Mouse (Mus musculus): ENCODE results near the gene Tk1. TPM values are rescaled to one million over a fixed set of nuclear protein-coding genes. Genes with fewer than 3 reads are reported as not detected.

Tk1 gene
- polyA plus RNA-seq, 1 experiment from 2014 or later: 108 TPM

GRCm38 (mm10) chr11:117813867-117814266, 12.0 kb downstream of the Tk1 start:
- WGBS: 85% methylated on average over 5 of the region's 5 CpGs
- no peak overlapping the region for H3K4me2 ChIP-seq (ENCODE audit: low read depth, low read length)
- H3K27ac ChIP-seq (replicated peaks; ENCODE audit: low read depth, low read length): no peak overlapping the region
- peaks cover 51% of the 10 kb centered on the region for H3K36me3 ChIP-seq (ENCODE audit: control insufficient read depth, insufficient read depth, low read length)
- no peak overlapping the region for H3K4me3 ChIP-seq (ENCODE audit: low read depth, low read length)
- DNase-seq (ENCODE audit: low spot score) (no peak), ATAC-seq (ENCODE audit: low read depth) (no peak)
- H3K4me1 ChIP-seq (ENCODE audit: control insufficient read depth, insufficient read depth, low read length): peaks cover 5% of the 10 kb centered on the region; the same call in 1 of the 2 replicates
- H3K9ac ChIP-seq (ENCODE audit: low read depth, low read length): no peak overlapping the region
- no peaks in the 10 kb centered on the region for H3K27me3 ChIP-seq (replicated peaks; ENCODE audit: control insufficient read depth, insufficient read depth, low read length)
- H3K9me3 ChIP-seq (ENCODE audit: control insufficient read depth, low read length): no peaks in the 10 kb centered on the region

DNA sequence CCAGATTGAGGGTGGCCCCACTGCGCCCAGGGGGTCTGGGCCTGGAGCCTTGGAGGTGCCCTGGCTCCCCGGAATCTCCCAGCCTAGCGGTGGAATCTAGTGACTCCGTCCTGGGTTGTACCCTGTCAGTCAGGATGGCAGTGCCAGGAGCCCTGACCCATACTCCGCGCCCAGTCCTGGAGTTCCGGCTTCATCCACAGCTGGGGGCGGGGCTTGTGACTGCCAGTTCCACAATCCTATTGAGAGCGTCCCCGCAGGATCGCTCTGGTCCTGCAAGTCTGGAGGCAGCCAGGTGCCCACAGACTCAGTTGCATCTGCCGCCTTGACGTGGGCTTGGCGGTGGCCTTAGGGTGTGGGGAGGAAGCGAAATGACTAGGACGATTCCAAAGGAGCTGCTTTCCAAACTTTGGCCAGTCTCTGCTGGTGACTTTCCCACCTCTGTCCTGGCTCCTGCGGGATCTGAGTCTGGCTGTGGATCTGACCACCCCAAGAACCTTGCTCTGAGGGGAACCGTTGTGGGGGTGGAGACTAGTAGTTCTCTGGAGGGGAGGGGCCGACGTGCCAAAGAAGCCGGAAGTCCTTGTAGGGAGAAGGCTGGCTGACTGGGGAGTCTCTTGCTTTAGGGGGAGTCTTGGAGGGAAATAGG, 15.4 kb downstream of the Tk1 start:
- WGBS: under 1% methylated on average over 21 of the region's 21 CpGs
- DNase-seq (ENCODE audit: low spot score): peak; percentile 93
- H3K4me1 ChIP-seq (ENCODE audit: control insufficient read depth, insufficient read depth, low read length): peaks cover 5% of the 10 kb centered on the region; the same call in 1 of the 2 replicates
- peaks cover 18% of the 10 kb centered on the region; the same call in 1 of the 2 replicates for H3K36me3 ChIP-seq (ENCODE audit: control insufficient read depth, insufficient read depth, low read length)
- H3K9ac ChIP-seq (ENCODE audit: low read depth, low read length): peak overlapping the region; percentile 73
- peak overlapping the region; percentile 95 for H3K4me2 ChIP-seq (ENCODE audit: low read depth, low read length)
- H3K27me3 ChIP-seq (replicated peaks; ENCODE audit: control insufficient read depth, insufficient read depth, low read length): no peaks in the 10 kb centered on the region
- ATAC-seq (ENCODE audit: low read depth): peak; percentile 91
- H3K27ac ChIP-seq (replicated peaks; ENCODE audit: low read depth, low read length): 0 out of 2 replicates have a peak overlapping the region, but pooled peaks have one; percentile 45
- no peaks in the 10 kb centered on the region for H3K9me3 ChIP-seq (ENCODE audit: control insufficient read depth, low read length)
- H3K4me3 ChIP-seq (ENCODE audit: low read depth, low read length): peak overlapping the region; percentile 83

DNA sequence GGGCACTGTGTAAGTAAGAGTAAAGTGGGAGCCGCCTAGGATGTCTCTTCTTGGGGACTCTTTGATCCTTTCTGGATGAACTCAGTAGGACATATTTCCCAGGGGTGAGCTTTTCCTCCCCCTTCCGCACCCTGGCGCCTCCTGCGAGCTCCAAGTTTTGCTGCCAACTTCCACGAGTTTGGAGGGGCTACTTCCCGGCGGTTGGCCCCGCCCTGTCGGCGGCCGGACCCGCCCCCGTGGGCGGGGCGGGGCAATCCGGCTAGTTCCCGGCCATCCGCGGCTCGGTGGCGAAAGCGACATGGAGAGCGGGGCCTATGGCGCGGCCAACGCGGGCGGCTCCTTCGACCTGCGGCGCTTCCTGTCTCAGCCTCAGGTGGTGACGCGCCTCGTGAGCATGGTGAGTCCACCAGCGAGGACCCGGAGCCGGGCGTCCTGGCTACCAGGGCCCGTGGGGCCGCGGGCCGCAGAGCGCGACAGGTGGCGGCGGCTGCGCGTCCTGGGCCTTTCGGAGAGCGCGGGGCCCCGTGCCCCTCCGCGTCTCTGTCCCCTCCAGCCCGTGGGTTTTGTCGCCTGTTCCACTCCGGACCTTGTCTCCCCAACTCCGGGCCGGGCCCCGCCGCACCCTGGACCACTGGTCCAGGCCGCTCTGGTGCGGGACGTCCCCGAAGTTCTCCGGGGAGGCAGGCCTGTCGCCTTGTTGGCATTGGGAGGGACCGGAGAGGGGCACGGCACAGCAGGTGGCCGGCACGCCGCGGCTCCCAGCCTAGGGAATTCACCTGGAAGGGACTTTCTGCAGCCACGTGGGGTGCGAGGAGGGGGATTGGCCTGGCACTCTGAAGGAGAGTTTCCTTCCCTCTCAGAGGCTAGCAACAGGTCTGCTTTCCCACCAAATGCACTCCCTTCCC, 16.2 kb downstream of the Tk1 start, which contains the start of the genes Gm20708 and Syngr2:
TSS of gene Gm20708 (plus strand) at position 262 of the 905 bp plus-strand sequence.
TSS of gene Syngr2 (plus strand) at position 262 of the 905 bp plus-strand sequence.
- DNase-seq (ENCODE audit: low spot score) (peak; percentile 87), ATAC-seq (ENCODE audit: low read depth) (peak; percentile 75)
- H3K27me3 ChIP-seq (replicated peaks; ENCODE audit: control insufficient read depth, insufficient read depth, low read length): no peaks in the 10 kb centered on the region
- peak within 1 kb of the TSS; percentile 54; the same call in 1 of the 2 replicates for H3K27ac ChIP-seq (replicated peaks; ENCODE audit: low read depth, low read length)
- H3K36me3 ChIP-seq (ENCODE audit: control insufficient read depth, insufficient read depth, low read length): peaks cover 17% of the 10 kb centered on the region; the same call in 1 of the 2 replicates
- H3K9me3 ChIP-seq (ENCODE audit: control insufficient read depth, low read length): no peaks in the 10 kb centered on the region
- peaks cover 5% of the 10 kb centered on the region; the same call in 1 of the 2 replicates for H3K4me1 ChIP-seq (ENCODE audit: control insufficient read depth, insufficient read depth, low read length)
- 1% methylated on average over 44 of the region's 75 CpGs for WGBS
- peak within 1 kb of the TSS; percentile 95 for H3K4me2 ChIP-seq (ENCODE audit: low read depth, low read length)
- H3K9ac ChIP-seq (ENCODE audit: low read depth, low read length): peak within 1 kb of the TSS; percentile 73
- peak within 1 kb of the TSS; percentile 83 for H3K4me3 ChIP-seq (ENCODE audit: low read depth, low read length)

DNA sequence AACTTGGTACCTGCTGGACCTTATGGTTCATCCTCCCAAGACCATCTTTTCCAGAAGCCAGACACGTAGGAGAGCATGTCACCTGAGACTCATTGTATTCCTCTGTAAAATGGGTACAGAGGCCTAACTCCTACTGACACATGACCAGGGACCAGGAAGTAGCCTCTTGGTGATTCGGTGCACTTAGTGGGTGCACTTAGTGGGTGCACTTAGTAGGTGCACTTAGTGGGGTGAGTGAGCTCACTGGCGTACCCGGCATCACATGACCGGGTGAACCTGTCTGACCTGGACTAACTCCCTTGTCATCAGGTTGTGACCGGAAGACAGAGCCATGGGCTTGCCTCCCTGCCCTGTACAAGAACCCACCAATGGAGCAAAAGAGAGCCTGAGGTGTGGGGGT, 19.1 kb downstream of the Tk1 start:
- no peaks in the 10 kb centered on the region for H3K27me3 ChIP-seq (replicated peaks; ENCODE audit: control insufficient read depth, insufficient read depth, low read length)
- H3K4me2 ChIP-seq (ENCODE audit: low read depth, low read length): no peak overlapping the region
- 91% methylated on average over 6 of the region's 6 CpGs for WGBS
- DNase-seq (ENCODE audit: low spot score) (no peak), ATAC-seq (ENCODE audit: low read depth) (no peak)
- H3K4me3 ChIP-seq (ENCODE audit: low read depth, low read length): no peak overlapping the region
- no peaks in the 10 kb centered on the region for H3K9me3 ChIP-seq (ENCODE audit: control insufficient read depth, low read length)
- H3K27ac ChIP-seq (replicated peaks; ENCODE audit: low read depth, low read length): no peak overlapping the region
- no peaks in the 10 kb centered on the region for H3K36me3 ChIP-seq (ENCODE audit: control insufficient read depth, insufficient read depth, low read length)
- no peak overlapping the region for H3K9ac ChIP-seq (ENCODE audit: low read depth, low read length)
- peaks cover 5% of the 10 kb centered on the region; the same call in 1 of the 2 replicates for H3K4me1 ChIP-seq (ENCODE audit: control insufficient read depth, insufficient read depth, low read length)

DNA sequence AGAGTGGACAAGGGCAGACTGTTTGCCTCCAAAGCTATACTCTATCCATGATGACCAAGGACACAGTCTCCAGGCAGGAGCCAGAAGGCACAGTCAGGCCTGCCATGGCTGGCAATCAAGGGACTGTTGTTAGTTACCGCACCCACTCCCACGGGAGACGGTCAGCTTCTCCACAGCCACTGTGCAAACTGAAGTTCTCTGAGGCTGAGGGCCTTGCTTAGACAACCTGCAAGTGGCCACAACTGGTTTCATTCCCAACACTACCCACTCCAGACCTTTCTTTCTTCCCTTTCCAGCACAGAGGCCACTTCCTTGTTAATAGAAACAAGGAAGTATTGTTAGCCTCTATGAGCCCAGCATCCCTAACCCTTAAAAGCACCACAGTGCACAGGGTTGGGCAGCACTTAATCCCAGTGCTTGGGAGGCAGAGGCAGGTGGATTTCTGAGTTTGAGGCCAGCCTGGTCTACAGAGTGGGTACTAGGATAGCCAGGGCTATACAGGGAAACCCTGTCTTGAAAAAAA, 22.7 kb downstream of the Tk1 start:
- H3K36me3 ChIP-seq (ENCODE audit: control insufficient read depth, insufficient read depth, low read length): no peaks in the 10 kb centered on the region
- H3K4me1 ChIP-seq (ENCODE audit: control insufficient read depth, insufficient read depth, low read length): no peaks in the 10 kb centered on the region
- ATAC-seq (ENCODE audit: low read depth): no peak
- H3K9me3 ChIP-seq (ENCODE audit: control insufficient read depth, low read length): no peaks in the 10 kb centered on the region
- DNase-seq (ENCODE audit: low spot score): no peak
- no peak overlapping the region for H3K27ac ChIP-seq (replicated peaks; ENCODE audit: low read depth, low read length)
- no peak overlapping the region for H3K9ac ChIP-seq (ENCODE audit: low read depth, low read length)
- 93% methylated on average over 3 of the region's 3 CpGs for WGBS
- no peak overlapping the region for H3K4me2 ChIP-seq (ENCODE audit: low read depth, low read length)
- no peak overlapping the region for H3K4me3 ChIP-seq (ENCODE audit: low read depth, low read length)
- H3K27me3 ChIP-seq (replicated peaks; ENCODE audit: control insufficient read depth, insufficient read depth, low read length): no peaks in the 10 kb centered on the region

- Histone ChIP-seq H3K4me2 (ENCODE audit: low read depth, low read length) (no peak overlapping the region), H3K36me3 (ENCODE audit: control insufficient read depth, insufficient read depth, low read length) (no peaks in the 10 kb centered on the region), H3K4me3 (ENCODE audit: low read depth, low read length) (no peak overlapping the region), H3K27ac (replicated peaks; ENCODE audit: low read depth, low read length) (no peak overlapping the region), H3K9me3 (ENCODE audit: control insufficient read depth, low read length) (no peaks in the 10 kb centered on the region), H3K27me3 (replicated peaks; ENCODE audit: control insufficient read depth, insufficient read depth, low read length) (no peaks in the 10 kb centered on the region), H3K9ac (ENCODE audit: low read depth, low read length) (no peak overlapping the region), H3K4me1 (ENCODE audit: control insufficient read depth, insufficient read depth, low read length) (no peaks in the 10 kb centered on the region)
- no peak for ATAC-seq (ENCODE audit: low read depth)
- no peak for DNase-seq (ENCODE audit: low spot score)
- WGBS: 53% methylated on average over 7 of the region's 7 CpGs
These were observed 24.2 kb downstream of the Tk1 start for GRCm38 (mm10) chr11:117801650-117802049.

DNA sequence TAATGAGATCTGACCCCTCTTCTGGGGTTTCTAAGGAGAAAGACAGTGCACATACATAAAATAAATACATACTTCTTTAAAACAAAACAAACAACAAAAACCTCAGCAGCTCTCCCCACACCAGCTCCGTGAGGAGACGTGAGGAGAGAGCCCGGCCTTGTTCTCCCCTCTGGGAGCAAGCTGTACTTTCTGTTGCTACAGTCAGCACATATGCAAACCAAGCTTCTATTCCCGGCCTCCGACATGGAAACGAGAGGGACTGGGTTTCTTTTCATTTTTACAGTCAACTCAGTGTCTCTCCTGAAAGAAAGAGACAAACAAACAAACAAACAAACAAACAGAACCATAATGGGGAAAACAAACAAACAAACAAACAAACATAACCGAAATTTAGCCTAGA, 25.9 kb downstream of the Tk1 start:
- WGBS: 73% methylated on average over 7 of the region's 7 CpGs
- H3K4me1 ChIP-seq (ENCODE audit: control insufficient read depth, insufficient read depth, low read length): no peaks in the 10 kb centered on the region
- H3K9me3 ChIP-seq (ENCODE audit: control insufficient read depth, low read length): no peaks in the 10 kb centered on the region
- ATAC-seq (ENCODE audit: low read depth) (no peak), DNase-seq (ENCODE audit: low spot score) (no peak)
- H3K4me3 ChIP-seq (ENCODE audit: low read depth, low read length): no peak overlapping the region
- no peak overlapping the region for H3K4me2 ChIP-seq (ENCODE audit: low read depth, low read length)
- no peak overlapping the region for H3K9ac ChIP-seq (ENCODE audit: low read depth, low read length)
- no peaks in the 10 kb centered on the region for H3K36me3 ChIP-seq (ENCODE audit: control insufficient read depth, insufficient read depth, low read length)
- H3K27ac ChIP-seq (replicated peaks; ENCODE audit: low read depth, low read length): no peak overlapping the region
- no peaks in the 10 kb centered on the region for H3K27me3 ChIP-seq (replicated peaks; ENCODE audit: control insufficient read depth, insufficient read depth, low read length)

DNA sequence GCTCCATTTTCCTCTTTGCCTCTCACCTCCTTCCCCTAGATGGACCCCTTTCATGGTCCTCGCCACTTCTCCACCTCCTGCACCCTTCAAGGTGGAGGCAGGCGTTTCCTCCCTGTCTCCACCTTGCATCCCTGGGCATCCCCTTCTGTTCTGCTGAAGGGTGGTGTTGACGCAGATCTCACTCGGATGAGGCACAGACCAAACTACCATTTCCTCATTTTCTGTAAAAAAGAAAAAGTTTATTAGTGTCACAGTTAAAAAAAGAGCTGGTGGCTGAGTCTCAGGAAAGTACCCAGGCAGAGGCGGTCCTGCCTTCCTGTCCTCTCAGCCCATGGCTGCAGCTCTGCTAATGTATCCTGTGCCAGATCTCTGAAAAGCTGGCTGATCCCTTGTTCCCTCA, 26.7 kb downstream of the Tk1 start:
- Histone ChIP-seq H3K9me3 (ENCODE audit: control insufficient read depth, low read length) (no peaks in the 10 kb centered on the region), H3K4me3 (ENCODE audit: low read depth, low read length) (no peak overlapping the region), H3K4me1 (ENCODE audit: control insufficient read depth, insufficient read depth, low read length) (no peaks in the 10 kb centered on the region), H3K9ac (ENCODE audit: low read depth, low read length) (no peak overlapping the region), H3K36me3 (ENCODE audit: control insufficient read depth, insufficient read depth, low read length) (no peaks in the 10 kb centered on the region), H3K4me2 (ENCODE audit: low read depth, low read length) (no peak overlapping the region), H3K27ac (replicated peaks; ENCODE audit: low read depth, low read length) (no peak overlapping the region), H3K27me3 (replicated peaks; ENCODE audit: control insufficient read depth, insufficient read depth, low read length) (no peaks in the 10 kb centered on the region)
- WGBS: 68% methylated on average over 5 of the region's 5 CpGs
- DNase-seq (ENCODE audit: low spot score) (no peak), ATAC-seq (ENCODE audit: low read depth) (no peak)
